Mouse (Mus musculus): ENCODE measurements at regions not wholly inside any gene's neighbourhood (a gene's known extent, or its start where the extent isn't known, plus 50 kb on each side); places are given as distances from the start of the nearest gene placed in this dataset.

GRCm38 (mm10) chr8:54414092-54414799 lies 115.1 kb upstream of the Asb5 start:
- TF ChIP-seq CTCF (IDR thresholded peaks at IDR 0.05), result no peak
- H3K36me3 ChIP-seq (ENCODE audit: insufficient read depth, low read length), result no peaks in the 10 kb centered on the region
- no peaks in the 10 kb centered on the region for H3K4me1 ChIP-seq (ENCODE audit: insufficient read depth, low read length)
- ATAC-seq (ENCODE audit: low FRiP score) (no peak), DNase-seq (ENCODE audit: low spot score) (no peak)
- H3K9me3 ChIP-seq (ENCODE audit: low read length), result no peaks in the 10 kb centered on the region
- 78% methylated on average over 4 of the region's 4 CpGs for WGBS
- H3K27ac ChIP-seq (ENCODE audit: low read depth, low read length), result no peak overlapping the region
- no peak overlapping the region for H3K4me2 ChIP-seq (ENCODE audit: low read depth, low read length, poor library complexity, severe bottlenecking)
- H3K27me3 ChIP-seq (ENCODE audit: insufficient read depth, low read length), result no peaks in the 10 kb centered on the region
- H3K4me3 ChIP-seq (ENCODE audit: low read depth, low read length), result no peak overlapping the region
- H3K9ac ChIP-seq (replicated peaks; ENCODE audit: low read length, poor library complexity, severe bottlenecking), result no peak overlapping the region

- ATAC-seq (ENCODE audit: low FRiP score) (no peak), DNase-seq (ENCODE audit: low spot score) (no peak)
- no peak overlapping the region for H3K9ac ChIP-seq (replicated peaks; ENCODE audit: low read length, poor library complexity, severe bottlenecking)
- H3K27ac ChIP-seq (ENCODE audit: low read depth, low read length), result no peak overlapping the region
- no peaks in the 10 kb centered on the region for H3K9me3 ChIP-seq (ENCODE audit: low read length)
- H3K27me3 ChIP-seq (ENCODE audit: insufficient read depth, low read length), result no peaks in the 10 kb centered on the region
- H3K4me1 ChIP-seq (ENCODE audit: insufficient read depth, low read length), result no peaks in the 10 kb centered on the region
- no peak for TF ChIP-seq CTCF (IDR thresholded peaks at IDR 0.05)
- H3K4me2 ChIP-seq (ENCODE audit: low read depth, low read length, poor library complexity, severe bottlenecking), result no peak overlapping the region
- 89% methylated on average over 2 of the region's 2 CpGs for WGBS
- no peak overlapping the region for H3K4me3 ChIP-seq (ENCODE audit: low read depth, low read length)
- H3K36me3 ChIP-seq (ENCODE audit: insufficient read depth, low read length), result no peaks in the 10 kb centered on the region
Observed at GRCm38 (mm10) chr8:54416691-54417090, 112.7 kb upstream of the Asb5 start.

DNA sequence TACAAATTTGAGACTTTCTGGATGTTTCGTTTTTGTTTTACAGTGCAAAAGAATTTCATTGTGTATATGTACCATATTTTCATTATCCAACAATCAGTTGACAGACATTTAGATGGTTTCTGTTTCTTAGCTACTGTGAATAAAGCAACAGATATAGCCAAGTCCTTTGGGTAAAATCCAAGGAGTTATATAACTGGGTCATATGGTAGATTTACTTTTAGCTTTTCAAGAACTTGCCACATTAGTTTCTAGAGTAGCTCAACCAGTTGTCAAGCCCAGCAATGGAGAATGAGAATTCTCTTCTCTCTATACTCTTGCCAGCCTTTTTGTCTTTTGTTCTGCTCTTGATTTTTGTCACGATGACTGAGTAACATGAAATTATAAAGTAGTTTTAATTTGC lies 111.3 kb upstream of the Asb5 start:
- Histone ChIP-seq H3K9ac (replicated peaks; ENCODE audit: low read length, poor library complexity, severe bottlenecking) (no peak overlapping the region), H3K4me2 (ENCODE audit: low read depth, low read length, poor library complexity, severe bottlenecking) (no peak overlapping the region), H3K4me3 (ENCODE audit: low read depth, low read length) (no peak overlapping the region), H3K27me3 (ENCODE audit: insufficient read depth, low read length) (no peaks in the 10 kb centered on the region), H3K27ac (ENCODE audit: low read depth, low read length) (no peak overlapping the region), H3K36me3 (ENCODE audit: insufficient read depth, low read length) (no peaks in the 10 kb centered on the region), H3K4me1 (ENCODE audit: insufficient read depth, low read length) (no peaks in the 10 kb centered on the region), H3K9me3 (ENCODE audit: low read length) (no peaks in the 10 kb centered on the region)
- ATAC-seq (ENCODE audit: low FRiP score) (no peak), DNase-seq (ENCODE audit: low spot score) (no peak)
- 93% methylated on average over 2 of the region's 2 CpGs for WGBS
- no peak for TF ChIP-seq CTCF (IDR thresholded peaks at IDR 0.05)

- Histone ChIP-seq H3K4me3 (ENCODE audit: low read depth, low read length) (no peak overlapping the region), H3K27me3 (ENCODE audit: insufficient read depth, low read length) (no peaks in the 10 kb centered on the region), H3K4me2 (ENCODE audit: low read depth, low read length, poor library complexity, severe bottlenecking) (no peak overlapping the region), H3K4me1 (ENCODE audit: insufficient read depth, low read length) (no peaks in the 10 kb centered on the region), H3K9me3 (ENCODE audit: low read length) (no peaks in the 10 kb centered on the region), H3K9ac (replicated peaks; ENCODE audit: low read length, poor library complexity, severe bottlenecking) (no peak overlapping the region), H3K27ac (ENCODE audit: low read depth, low read length) (no peak overlapping the region), H3K36me3 (ENCODE audit: insufficient read depth, low read length) (no peaks in the 10 kb centered on the region)
- no peak for ATAC-seq (ENCODE audit: low FRiP score)
- 85% methylated on average over 6 of the region's 6 CpGs for WGBS
- no peak for TF ChIP-seq CTCF (IDR thresholded peaks at IDR 0.05)
- no peak for DNase-seq (ENCODE audit: low spot score)
Observed at GRCm38 (mm10) chr8:54420339-54421098, 108.9 kb upstream of the Asb5 start.

- no peaks in the 10 kb centered on the region for H3K9me3 ChIP-seq (ENCODE audit: low read length)
- 94% methylated on average over 3 of the region's 3 CpGs for WGBS
- no peaks in the 10 kb centered on the region for H3K36me3 ChIP-seq (ENCODE audit: insufficient read depth, low read length)
- ATAC-seq (ENCODE audit: low FRiP score), result no peak
- no peaks in the 10 kb centered on the region for H3K27me3 ChIP-seq (ENCODE audit: insufficient read depth, low read length)
- no peak overlapping the region for H3K27ac ChIP-seq (ENCODE audit: low read depth, low read length)
- no peak for DNase-seq (ENCODE audit: low spot score)
- H3K4me1 ChIP-seq (ENCODE audit: insufficient read depth, low read length), result no peaks in the 10 kb centered on the region
- H3K4me2 ChIP-seq (ENCODE audit: low read depth, low read length, poor library complexity, severe bottlenecking), result no peak overlapping the region
- TF ChIP-seq CTCF (IDR thresholded peaks at IDR 0.05), result no peak
- H3K4me3 ChIP-seq (ENCODE audit: low read depth, low read length), result no peak overlapping the region
- H3K9ac ChIP-seq (replicated peaks; ENCODE audit: low read length, poor library complexity, severe bottlenecking), result no peak overlapping the region
Observed at GRCm38 (mm10) chr8:54425039-54425438, 104.3 kb upstream of the Asb5 start.

GRCm38 (mm10) chr8:54435694-54436093 lies 93.7 kb upstream of the Asb5 start:
- Histone ChIP-seq H3K9ac (replicated peaks; ENCODE audit: low read length, poor library complexity, severe bottlenecking) (no peak overlapping the region), H3K4me2 (ENCODE audit: low read depth, low read length, poor library complexity, severe bottlenecking) (no peak overlapping the region), H3K9me3 (ENCODE audit: low read length) (no peaks in the 10 kb centered on the region), H3K4me1 (ENCODE audit: insufficient read depth, low read length) (no peaks in the 10 kb centered on the region), H3K27me3 (ENCODE audit: insufficient read depth, low read length) (no peaks in the 10 kb centered on the region), H3K27ac (ENCODE audit: low read depth, low read length) (no peak overlapping the region), H3K36me3 (ENCODE audit: insufficient read depth, low read length) (no peaks in the 10 kb centered on the region), H3K4me3 (ENCODE audit: low read depth, low read length) (no peak overlapping the region)
- DNase-seq (ENCODE audit: low spot score) (peak; percentile 51), ATAC-seq (ENCODE audit: low FRiP score) (no peak)
- no peak for TF ChIP-seq CTCF (IDR thresholded peaks at IDR 0.05)
- WGBS, result 49% methylated on average over 5 of the region's 5 CpGs
